Mouse (Mus musculus): Measurements from ENCODE around the gene Bcl7c.

GRCm38 (mm10) chr7:127654318-127654717 lies 54.4 kb downstream of the Bcl7c start:
- no peak for TF ChIP-seq POLR2A (IDR thresholded peaks at IDR 0.05; ENCODE audit: insufficient read length, low read depth)
- TF ChIP-seq MYOG (IDR thresholded peaks at IDR 0.05; ENCODE audit: control insufficient read depth in 1 of 3, insufficient read depth in 1 of 3, insufficient read length in 2 of 3, low read depth in 2 of 3): no peak

Measured in myocyte (in vitro differentiated cells).